Mouse (Mus musculus): ENCODE results near the gene Srsf5.
"Not testable (repeated sequence)": the region's sequence is repeated elsewhere in the genome, so short reads cannot be mapped to it uniquely, and the experiment has no call there.

Srsf5 gene

DNA sequence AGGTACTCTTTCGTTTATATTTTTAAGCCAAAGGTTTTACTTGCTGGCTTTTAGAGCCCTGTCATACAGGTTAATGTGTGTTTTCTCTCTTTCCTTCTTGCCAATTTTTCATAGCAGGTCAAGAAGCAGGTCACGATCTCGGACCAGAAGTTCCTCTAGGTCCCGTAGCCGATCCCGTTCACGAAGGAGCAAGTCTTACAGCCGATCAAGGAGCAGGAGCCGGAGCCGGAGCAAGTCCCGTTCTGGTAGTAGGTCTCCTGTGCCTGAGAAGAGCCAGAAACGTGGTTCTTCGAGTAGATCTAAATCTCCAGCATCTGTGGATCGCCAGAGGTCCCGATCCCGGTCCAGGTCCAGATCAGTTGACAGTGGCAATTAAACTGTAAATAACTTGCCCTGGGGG, 4.3 kb downstream of the Srsf5 start:
- not testable (repeated sequence) for DNase-seq

DNA sequence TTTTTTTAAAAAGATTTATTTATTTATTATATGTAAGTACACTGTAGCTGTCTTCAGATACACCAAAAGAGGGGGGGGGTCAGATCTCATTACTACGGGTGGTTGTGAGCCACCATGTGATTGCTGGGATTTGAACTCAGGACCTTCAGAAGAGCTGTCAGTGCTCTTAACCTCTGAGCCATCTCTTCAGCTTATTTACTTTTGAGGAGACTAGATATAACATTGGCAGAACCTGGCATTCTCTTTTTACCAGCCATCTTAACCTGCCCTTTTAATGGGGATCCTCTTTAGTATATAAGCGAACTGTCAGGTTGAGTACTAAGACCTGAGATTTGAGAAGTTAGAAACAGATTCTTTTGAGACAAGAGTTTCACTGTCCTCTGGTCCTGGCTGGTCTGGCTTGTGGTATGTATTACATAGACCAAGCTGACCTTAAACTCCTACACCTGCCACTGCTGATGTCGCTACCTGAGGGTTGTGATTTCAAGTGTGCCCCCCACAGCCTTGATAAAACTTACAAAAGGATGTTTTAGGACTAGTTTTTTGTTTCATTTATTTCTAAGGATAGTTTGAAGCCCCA, 6.4 kb downstream of the Srsf5 start:
- no peak for DNase-seq

DNA sequence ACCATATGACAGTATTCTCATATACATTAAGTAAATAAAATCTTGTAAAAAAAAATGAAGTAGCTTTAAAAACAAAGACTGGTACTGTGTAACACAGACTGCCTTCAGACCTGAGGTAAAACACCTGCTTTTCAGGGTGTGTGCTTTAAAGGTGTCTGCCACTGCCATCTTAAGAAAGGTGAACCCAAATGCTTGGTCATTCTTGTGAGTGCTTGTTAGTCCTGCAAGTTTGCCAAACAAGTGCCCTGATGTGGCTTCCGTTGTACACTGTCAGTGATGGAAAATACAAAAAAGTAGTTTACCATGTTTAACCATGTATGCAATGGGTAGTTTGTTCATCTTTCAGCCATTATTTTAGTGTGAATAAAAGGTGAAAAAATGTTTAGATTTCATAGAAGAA, 7.2 kb downstream of the Srsf5 start:
- no peak for DNase-seq

DNA sequence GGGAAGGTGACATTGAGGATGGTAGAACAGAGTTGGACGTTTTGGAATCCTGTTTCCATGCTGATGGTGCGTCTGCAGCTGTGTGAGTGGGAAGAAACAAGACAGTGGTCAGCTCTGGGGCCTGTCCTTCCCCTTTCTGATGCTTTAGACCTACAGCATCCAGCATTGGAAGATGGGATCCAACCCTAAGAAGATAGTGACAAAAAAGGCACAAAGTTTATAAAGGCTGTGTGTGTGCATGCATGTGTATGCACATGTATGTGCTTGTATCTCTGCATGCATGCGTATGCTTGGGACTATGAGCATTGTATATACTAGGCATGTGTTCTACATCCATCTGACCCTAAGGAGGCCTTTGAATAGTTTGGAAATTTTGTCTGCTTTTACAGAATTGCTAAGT, 10.7 kb downstream of the Srsf5 start:
- no peak for DNase-seq

DNA sequence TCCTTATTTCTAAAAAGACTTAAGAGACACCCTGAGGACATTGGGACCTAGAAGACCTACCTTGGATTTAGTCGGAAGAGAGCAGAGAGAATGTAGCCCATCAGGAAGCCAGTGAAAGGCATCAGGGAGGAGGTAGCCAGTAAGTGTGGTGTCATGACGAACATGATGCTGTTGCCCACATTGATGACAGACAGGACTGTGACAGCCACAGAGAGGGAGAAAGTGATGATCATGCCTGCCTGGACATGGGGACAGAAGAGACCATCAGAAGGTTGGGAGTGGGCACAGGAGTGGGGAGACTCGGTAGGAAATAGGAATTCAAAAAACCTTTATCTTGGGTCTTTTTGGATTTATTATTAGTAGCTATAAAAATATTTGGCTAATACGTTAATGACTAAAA, 12.7 kb downstream of the Srsf5 start:
- DNase-seq, result no peak

DNA sequence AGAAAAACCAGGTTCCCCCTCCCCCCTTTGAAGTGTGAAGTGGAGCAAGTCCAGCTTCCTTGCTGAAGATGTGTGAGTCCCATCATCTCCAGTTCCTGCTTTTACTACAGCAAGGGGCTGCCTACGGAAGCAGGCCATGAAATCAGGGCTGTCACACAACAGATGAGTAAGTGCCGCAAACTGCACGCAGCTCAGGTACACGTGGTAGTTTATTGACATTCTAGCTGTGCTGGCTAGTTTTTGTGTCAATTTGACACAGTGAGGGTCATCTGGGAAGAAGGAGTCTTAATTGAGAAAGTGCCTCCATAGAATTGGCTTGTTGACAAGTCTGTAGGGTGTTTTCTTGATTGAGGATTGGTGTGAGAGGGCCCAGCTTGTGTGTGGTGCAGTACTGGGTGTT, 17.3 kb downstream of the Srsf5 start:
- no peak for DNase-seq

DNA sequence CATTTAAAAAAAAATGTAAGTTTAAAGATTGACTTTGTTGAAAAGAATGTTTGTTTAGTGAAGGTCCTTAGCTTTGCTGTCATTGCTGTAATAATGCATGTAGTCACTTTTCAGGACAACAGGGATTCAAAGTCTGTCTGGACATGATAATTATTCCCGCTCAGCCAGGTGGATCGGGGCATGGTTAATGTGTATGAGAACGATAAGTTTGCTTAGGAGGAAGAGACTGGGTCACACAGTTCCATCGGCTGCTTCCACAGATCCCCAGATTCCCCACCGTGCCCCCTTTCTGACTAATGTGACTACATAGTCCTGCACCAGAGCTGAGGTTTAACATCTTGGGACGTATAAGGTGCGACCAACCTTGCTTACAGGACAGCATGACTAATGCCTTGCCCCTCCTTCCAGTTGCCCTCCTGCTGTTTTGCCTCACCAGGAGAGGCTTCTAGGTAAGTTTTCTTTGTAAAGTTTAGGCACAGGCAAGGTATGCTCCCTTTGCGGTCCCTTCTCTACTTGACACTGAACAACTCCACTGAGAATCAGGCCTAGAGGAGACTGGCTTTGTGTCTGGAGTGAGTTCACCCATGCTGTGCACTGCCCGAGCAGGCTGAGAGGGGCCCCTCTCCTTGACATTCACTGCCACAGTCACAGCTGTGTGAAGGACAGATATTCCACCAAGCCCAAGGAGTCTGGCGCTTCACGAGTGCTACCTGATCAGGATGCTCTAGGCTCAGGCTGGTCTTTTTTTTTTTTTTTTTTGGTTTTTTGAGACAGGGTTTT, 20.9 kb downstream of the Srsf5 start:
- DNase-seq, result no peak

DNA sequence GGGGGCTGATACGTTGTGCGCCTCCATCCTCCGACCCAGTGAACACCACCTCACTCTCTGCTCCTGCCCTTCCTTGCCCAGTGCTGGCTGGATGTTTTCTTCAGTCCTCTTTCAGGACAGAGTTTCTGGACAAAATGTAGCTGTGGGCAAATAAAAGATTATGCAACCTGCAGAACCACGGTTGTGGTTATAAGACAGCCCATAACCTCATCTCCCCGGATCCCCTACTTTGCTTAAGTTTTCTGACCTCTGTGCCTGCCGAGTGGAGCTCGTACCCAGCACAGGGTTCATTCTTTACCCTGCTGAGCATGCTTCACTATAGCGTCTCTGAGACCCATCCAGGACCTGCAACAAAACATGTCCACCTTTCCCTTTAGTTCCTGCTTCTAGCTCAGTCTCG, 22.6 kb downstream of the Srsf5 start:
- no peak for DNase-seq

DNA sequence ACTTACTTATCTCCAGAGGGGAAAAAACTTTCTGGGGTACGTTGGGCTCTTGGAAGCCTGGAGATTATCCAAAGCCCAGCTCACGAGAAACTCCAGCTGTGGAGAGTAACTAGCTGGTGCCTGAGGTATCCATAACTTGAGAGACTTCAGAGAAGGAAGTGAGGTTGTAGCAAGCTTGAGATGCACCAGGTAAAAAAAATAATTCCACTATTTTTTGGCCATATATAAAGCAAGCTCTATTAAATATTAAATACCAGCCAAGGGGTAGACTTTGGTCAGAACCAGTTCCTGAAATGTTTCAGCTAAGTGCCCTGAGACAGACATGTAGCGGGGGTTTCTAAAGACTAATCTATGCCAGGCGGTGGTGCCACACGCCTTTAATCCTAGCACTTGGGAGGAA, 23.3 kb downstream of the Srsf5 start, which contains the start of gene Slc10a1:
Gene Slc10a1, minus strand, starts transcription at position 101 of the 400 bp plus-strand sequence.
- DNase-seq, result no peak

DNA sequence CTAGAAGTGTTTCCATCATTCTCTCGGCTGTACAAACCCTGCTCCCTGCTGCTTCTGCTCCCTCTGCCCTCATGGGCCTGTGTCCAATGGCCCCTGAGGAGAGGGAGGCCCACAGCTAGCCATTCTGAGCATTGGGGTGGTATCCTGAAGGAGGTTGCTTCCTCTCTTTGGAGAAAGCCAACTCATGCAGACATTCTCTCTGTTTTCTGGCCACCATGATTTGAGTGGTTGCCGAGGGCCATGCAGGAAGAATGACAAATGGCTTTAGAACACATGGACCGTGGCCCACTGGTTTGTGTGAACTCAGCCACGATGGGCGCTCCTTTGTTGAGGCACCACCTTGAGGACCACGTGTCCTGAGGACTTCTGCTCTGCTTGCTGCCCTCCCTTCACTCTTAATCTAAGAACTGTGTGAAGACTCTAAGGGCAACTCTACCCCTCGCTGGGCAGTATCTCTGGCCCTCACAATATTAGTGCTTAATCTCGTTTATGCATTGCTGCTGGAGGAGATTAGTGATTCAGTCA, 24.9 kb downstream of the Srsf5 start:
- DNase-seq, result no peak

DNA sequence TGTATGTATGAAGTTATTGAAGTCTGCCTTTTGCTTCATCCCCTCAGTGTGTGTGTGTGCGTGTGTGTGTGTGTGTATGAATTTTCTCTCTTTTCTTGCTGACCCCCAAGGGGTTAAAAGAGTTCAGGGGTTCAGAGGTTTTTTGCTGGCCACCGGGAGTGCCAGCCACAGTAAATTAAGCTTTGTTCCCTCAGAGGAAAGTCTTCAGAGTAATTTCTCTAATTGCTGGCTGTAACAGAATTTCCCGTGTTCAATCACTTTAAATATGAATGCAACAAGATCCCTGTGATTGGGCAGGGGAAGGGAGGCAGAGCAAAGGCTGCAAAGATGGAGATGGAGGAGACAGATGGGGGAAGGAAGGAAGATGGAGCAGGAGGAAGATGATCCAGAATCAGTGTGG, 26.5 kb downstream of the Srsf5 start:
- DNase-seq, result no peak

DNA sequence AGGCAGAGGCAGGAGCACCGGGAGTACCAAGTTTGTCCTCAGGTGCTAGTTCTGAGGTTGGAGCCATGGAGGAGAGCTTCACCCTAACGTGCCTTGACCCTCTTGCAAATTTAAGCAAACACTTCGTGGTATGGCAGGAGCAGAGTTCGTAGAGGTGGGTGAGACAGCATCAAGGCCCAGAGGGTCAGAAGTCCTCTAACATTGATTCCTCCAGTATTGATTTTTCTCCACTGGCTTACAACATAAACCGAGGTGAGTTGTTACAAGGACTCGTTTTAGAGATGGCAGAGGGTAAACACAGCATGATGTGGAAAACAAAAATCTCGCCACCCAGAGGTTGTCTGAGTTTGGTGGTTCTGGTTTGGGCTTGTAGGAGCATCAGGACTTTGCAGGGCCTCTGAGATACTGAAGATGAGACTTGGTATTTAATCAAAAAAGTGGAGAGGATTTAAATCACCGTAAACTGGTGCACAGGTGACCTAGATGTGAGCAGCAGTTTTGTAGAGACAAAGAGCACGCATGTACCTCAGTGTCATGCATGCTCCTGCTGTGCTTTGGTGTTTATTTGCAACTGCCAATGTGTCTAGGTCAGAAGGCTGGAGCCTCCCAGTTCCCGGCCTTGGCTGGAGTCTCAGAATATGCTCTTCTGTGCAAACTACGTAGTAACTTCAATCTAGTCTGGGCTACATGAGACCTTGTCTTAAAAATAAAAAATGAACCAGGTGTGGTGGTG, 30.8 kb downstream of the Srsf5 start:
- DNase-seq, result no peak

DNA sequence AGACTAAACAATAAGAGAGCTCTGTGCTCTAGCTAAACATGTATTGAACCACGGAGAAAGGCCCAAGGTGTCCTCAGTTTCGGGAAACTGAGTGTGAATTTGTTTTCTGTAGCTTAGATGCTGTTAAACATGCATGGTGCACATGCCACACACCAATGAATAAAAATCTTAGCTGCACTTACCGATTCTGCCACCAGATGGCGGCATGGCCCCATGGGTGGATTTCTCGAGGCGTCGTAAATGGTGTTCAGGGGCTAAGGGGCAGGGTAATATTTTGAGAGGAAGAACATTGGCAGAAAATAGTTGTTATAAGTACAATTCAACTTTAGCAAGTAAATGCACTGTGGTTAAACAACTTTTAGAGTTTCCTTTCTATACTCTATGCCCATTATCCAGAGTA, 37.0 kb downstream of the Srsf5 start:
- peak; percentile 61 for DNase-seq

DNA sequence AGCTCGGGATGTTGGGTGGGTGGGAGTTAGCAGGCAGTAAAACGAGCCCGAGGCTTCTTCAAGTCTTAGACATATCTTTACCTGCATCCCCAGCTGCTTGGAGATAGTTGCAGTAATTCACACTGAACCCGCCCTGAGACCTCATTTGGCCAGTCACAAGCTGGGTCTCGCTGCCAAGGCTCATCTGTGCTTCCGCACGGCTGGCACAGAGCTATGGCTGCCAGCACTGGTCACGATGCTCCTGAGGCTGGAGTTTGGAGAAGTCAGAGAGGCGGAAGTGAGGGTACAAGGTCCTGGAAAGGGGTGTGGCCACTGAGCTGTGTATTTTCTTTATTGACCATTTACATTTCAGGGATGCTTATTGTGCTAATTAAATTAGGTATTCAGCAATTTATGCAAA, 38.4 kb downstream of the Srsf5 start:
- DNase-seq, result no peak

DNA sequence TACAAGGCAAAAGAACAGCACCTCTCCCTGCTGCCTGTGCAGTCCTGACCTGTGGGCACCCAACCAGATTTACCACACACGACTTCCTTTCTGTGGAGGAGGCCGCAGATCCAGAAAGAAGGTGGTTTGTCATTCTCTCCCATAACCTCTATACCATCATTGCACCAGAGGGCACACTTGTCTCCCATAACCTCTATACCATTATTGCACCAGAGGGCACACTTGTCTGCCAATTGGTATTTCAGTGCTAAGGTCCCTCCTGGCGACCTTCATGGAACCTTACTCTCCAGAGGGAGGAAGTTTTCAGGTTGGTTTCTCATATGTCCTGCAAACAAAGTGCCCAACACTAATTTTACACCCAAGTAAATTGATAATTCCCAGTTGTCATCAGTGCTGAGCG, 41.3 kb downstream of the Srsf5 start:
- no peak for DNase-seq

DNA sequence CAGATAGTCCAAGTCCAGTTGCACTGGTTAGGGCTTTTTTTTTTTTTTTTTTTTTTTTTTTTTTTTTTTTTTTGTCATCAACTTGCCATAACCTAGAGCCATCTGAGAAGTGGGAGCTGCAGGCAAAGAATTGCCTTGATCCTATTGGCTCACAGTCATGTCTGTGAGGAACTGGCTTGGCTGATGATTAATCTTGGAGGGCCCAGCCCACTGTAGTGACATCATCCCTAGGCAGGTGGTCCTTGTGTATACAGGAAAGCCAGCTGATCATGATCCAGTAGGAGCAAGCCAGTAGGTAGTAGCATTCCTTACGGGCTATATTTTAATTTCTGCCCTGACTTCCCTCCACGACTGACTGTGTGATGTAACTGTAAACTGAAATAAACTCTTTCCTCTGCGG, 43.0 kb downstream of the Srsf5 start:
- DNase-seq, result no peak

DNA sequence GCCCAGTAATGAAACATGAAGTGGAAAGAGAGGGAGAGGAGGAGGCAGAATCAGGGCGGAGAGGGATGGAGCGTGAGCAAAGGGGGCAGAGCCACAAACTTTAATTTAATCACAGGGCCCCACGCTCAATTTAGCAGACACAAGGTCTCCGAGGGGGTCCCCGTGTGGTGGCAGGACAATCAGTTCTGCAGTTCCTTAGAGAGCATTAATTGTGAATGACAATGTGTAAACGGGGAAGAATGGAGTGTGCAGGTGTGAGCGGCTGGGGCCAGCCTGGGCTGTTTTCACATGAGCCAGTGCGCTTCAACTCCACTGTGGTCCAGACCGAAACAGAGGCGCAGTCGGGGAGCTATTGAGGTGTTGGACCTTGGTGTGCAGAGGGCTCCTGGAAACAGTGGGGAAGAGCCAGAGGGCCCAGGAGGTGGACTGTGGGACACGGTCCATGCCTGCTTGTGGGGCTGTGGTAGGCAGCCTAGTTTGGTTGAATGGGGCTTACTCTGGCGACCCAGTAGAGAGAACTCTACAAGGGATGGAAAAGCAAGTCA, 45.7 kb downstream of the Srsf5 start:
- DNase-seq, result no peak

DNA sequence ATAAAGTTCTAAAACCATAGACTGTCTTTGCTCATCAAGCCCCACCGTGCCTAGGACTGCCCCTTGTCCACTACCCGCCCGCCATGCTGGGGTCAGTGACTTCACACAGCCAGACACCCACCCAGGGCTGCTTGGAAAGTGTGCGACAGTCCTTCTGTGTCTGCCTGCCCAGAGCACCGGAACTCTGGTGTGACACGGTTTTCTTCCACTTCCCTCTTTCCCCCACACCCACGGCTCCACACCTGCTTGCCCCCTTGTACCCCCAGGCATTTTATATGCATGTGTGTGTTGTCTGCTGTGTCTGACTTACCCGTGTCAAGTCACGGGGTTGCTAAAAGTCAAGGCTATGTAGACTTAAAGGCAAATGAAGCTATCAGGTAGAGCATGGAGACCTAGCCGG, 46.5 kb downstream of the Srsf5 start:
- DNase-seq, result no peak

DNA sequence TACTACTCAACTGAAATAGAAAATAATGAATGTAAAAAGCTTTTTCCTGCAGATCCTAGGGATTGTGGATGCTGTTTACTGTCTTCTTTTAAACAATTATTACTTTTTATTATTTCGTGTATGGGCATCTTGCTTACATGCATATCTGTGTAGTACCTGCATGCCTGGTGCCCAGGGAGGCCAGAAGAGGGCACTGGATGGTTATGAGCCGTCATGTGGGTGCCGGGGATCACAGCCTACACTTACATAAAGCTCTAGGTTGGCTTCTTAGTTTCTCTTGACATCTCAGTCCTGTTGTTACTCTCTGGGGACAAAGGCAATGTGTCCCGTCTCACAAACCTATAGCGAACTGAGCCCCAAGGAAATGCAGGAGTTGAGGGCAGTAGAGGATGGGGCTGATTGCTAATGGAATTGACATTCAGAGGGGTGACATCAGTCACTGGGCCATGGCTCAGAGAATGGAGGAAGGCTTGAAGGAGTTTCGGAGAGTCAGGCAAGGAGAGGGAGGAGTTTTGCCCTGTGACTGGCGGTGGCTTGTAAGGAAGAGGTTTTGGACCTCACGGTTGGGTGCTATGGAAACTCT, 47.3 kb downstream of the Srsf5 start:
- DNase-seq, result no peak

DNA sequence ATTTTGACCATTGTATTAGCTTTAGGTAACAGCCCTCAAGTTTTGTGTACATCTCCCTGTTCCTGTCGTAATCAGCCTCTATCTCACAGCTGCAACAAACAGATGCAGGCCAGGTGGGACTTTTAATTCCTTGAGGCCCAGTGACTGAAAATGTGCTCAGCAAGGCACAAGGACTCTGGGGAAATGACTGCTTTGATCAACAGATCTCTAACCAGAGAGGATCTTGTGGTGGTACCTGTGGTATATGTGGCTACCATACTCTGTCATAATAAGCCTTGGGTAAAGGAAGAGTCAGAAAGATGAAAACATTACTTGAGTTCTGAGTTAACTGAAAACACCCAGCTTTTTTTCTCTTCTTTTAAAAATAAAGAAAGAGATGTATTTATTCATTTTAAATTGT, 48.5 kb downstream of the Srsf5 start:
- DNase-seq, result no peak

DNA sequence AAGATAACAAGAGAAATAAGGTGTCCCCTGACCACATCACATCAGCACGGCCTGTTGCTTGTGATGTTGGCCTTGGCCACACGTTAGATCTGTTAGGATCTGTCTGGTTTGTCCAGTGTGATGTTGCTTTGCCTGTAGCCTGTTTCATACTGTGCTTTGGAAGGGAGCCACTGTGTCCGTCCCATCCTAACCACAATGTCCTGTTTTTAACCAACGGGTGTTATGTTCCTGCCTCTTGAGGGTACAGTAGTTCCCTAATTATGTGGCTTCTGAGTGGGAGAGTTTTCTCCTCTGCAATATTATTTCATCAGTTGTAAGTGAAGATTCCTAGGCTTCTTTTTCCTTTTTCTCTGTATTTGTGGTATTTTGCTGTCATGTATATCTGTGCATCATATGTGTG, 50.0 kb downstream of the Srsf5 start:
- no peak for DNase-seq

DNA sequence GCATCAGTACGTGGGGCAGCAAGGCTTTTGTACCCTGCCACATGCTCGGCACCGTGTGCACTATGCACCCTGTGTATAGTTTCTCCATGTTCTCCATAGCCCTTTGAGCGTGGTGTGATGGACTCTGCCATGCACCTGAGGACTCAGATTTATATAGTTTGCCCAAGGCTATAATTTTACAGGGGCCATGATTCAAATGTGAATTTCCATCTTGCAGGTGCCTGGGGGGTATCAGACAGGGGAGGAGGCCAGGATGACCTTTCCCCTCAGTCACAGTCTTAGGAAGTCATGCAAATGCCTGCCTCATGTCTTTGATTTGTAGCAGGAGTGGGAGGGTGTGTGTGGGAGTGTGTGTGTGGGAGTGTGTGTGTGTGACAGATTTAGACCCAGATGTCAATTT, 52.3 kb downstream of the Srsf5 start:
- no peak for DNase-seq

DNA sequence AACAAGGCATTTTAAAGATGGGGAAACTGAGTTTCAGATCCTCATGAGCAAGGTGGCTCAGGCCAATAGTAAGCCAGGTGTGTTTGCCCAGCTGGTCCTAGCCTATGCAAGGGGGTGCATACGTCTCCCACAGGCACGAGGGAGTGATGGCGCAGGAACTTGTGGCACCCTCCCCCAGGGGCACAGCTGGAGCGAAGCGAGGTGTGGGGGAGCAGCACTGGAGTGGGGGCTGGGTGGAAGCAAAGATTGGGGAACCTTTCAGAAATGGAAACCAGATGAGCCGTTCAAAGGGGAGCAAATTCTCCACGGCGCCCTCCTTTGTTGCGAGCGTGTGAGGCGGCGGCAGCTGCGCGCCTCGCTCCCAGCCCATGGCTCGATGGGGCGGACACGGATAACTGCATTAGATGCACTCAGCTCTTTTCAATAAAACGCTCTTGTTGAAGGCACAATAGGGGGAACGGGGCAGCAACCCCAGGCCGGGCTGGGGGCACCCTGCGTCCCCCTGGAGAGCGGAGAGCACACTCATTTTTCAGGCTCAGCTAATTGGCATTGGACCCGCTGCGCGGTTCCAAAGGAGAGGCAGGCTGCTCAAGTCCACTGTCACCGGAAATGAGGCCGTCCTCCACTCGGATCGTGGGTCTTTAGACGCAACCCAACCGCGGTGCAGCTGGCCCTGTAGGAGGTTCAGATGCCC, 53.4 kb downstream of the Srsf5 start:
- DNase-seq, result no peak
